Mouse (Mus musculus) CH12.LX (cell line): Measurements from ENCODE around the gene Dennd2a. TPM values are rescaled to one million over a fixed set of nuclear protein-coding genes. Genes with fewer than 3 reads are reported as not detected.

Experiments
- DNase-seq: peaks from one replicate; pipeline ENCODE4 v3.0.0-alpha.2; 2013; ENCODE audit errors: extremely low read depth
- H3K27ac ChIP-seq: 2 replicates; pipeline ENCODE4 v1.5.1; 2012; ENCODE audit warnings: low read depth, mild to moderate bottlenecking, control low read depth, moderate library complexity; ENCODE audit not compliant: insufficient read depth
- H3K27me3 ChIP-seq: replicated peaks from 2 replicates; pipeline ENCODE3; 2012; ENCODE audit warnings: inconsistent platforms
- H3K36me3 ChIP-seq, 2 experiments: replicated peaks in 1 of 2; 2 replicates each; pipeline versions ENCODE3 to v1.6.1; 2012; ENCODE audit warnings: inconsistent platforms in 1 of 2, low read length in 1 of 2, mild to moderate bottlenecking in 1 of 2, mixed read lengths in 1 of 2, moderate library complexity in 1 of 2; ENCODE audit not compliant: control insufficient read depth in 1 of 2, insufficient read depth in 1 of 2
- H3K4me1 ChIP-seq, 2 experiments: 2 replicates each; pipeline ENCODE4 v1.6.1; 2012; ENCODE audit warnings: inconsistent platforms in 1 of 2, moderate library complexity in 1 of 2; ENCODE audit not compliant: insufficient read depth in 2 of 2, control insufficient read depth in 1 of 2
- H3K4me2 ChIP-seq: 2 replicates; pipeline ENCODE4 v1.6.1; 2012; ENCODE audit warnings: low read depth, mild to moderate bottlenecking, control low read depth; ENCODE audit not compliant: poor library complexity, insufficient read depth, severe bottlenecking
- H3K4me3 ChIP-seq, 3 experiments: fragments of 150-350 bp in 1 of 3; sonication (generic) in 1 of 3; replicated peaks in 1 of 3; 2 replicates each; pipeline versions ENCODE3 to v1.5.1; 2011 to 2012; ENCODE audit warnings: low read depth in 2 of 3, low read length in 2 of 3, mild to moderate bottlenecking in 2 of 3, moderate library complexity in 2 of 3, control low read depth in 1 of 3, improper control_type of control experiment in 1 of 3, inconsistent platforms in 1 of 3, mixed read lengths in 1 of 3; ENCODE audit not compliant: poor library complexity in 1 of 3
- H3K79me2 ChIP-seq: replicated peaks from 2 replicates; pipeline ENCODE4 v1.6.1; 2012; ENCODE audit warnings: mild to moderate bottlenecking, moderate library complexity; ENCODE audit not compliant: control insufficient read depth, poor library complexity, insufficient read depth, severe bottlenecking; ENCODE audit errors: extremely low read depth
- H3K9ac ChIP-seq: 2 replicates; pipeline ENCODE4 v1.6.1; 2012; ENCODE audit warnings: low read depth, mild to moderate bottlenecking, control low read depth, moderate library complexity; ENCODE audit not compliant: insufficient read depth
- H3K9me3 ChIP-seq: replicated peaks from 2 replicates; pipeline ENCODE3; 2012; ENCODE audit warnings: low read length, inconsistent platforms, mixed read lengths
- BHLHE40 ChIP-seq: IDR thresholded peaks from 2 replicates; pipeline ENCODE4 v1.6.1; 2011; ENCODE audit warnings: mild to moderate bottlenecking, low read depth, low read length, improper control_type of control experiment
- CHD1 ChIP-seq: IDR thresholded peaks from 2 replicates; pipeline ENCODE4 v1.6.1; 2012; ENCODE audit warnings: low read depth, low read length, improper control_type of control experiment, inconsistent platforms
- CTCF ChIP-seq, 2 experiments: IDR thresholded peaks in 1 of 2; conservative IDR thresholded peaks in 1 of 2; 2 replicates each; pipeline ENCODE4 v1.5.1; 2011 to 2012; ENCODE audit warnings: low read depth in 2 of 2, low read length in 2 of 2, improper control_type of control experiment in 1 of 2, inconsistent platforms in 1 of 2, mild to moderate bottlenecking in 1 of 2, moderate library complexity in 1 of 2
- E2F4 ChIP-seq: IDR thresholded peaks from 2 replicates; pipeline ENCODE4 v1.6.1; 2011; ENCODE audit warnings: low read depth, low read length, improper control_type of control experiment; ENCODE audit not compliant: insufficient replicate concordance
- ETS1 ChIP-seq: conservative IDR thresholded peaks from 2 replicates; pipeline ENCODE4 v1.6.1; 2012; ENCODE audit warnings: low read depth, mild to moderate bottlenecking, inconsistent platforms, low read length, improper control_type of control experiment, moderate library complexity
- GABPA ChIP-seq: IDR thresholded peaks from 2 replicates; pipeline ENCODE4 v1.6.1; 2012; ENCODE audit warnings: low read depth, low read length, improper control_type of control experiment, inconsistent platforms; ENCODE audit not compliant: insufficient replicate concordance
- HCFC1 ChIP-seq: IDR thresholded peaks from 2 replicates; pipeline ENCODE4 v1.6.1; 2012; ENCODE audit warnings: low read depth, mild to moderate bottlenecking, inconsistent platforms, low read length, improper control_type of control experiment
- IRF4 ChIP-seq: IDR thresholded peaks from 2 replicates; pipeline ENCODE4 v1.6.1; 2014; ENCODE audit warnings: low read depth, mild to moderate bottlenecking, inconsistent platforms, low read length, improper control_type of control experiment
- JUND ChIP-seq: conservative IDR thresholded peaks from 2 replicates; pipeline ENCODE4 v1.6.1; 2011; ENCODE audit warnings: low read depth, low read length, improper control_type of control experiment
- KAT2A ChIP-seq: IDR thresholded peaks from 2 replicates; pipeline ENCODE4 v1.6.1; 2012; ENCODE audit warnings: low read length, improper control_type of control experiment, inconsistent platforms; ENCODE audit not compliant: insufficient replicate concordance
- MAX ChIP-seq: IDR thresholded peaks from 2 replicates; pipeline ENCODE4 v1.6.1; 2011; ENCODE audit warnings: low read length, improper control_type of control experiment
- MAZ ChIP-seq: IDR thresholded peaks from 2 replicates; pipeline ENCODE4 v1.6.1; 2012; ENCODE audit warnings: low read depth, mild to moderate bottlenecking, inconsistent platforms, low read length, improper control_type of control experiment, moderate library complexity
- MEF2A ChIP-seq: IDR thresholded peaks from 2 replicates; pipeline ENCODE4 v1.6.1; 2014; ENCODE audit warnings: low read depth, mild to moderate bottlenecking, inconsistent platforms, low read length, improper control_type of control experiment, borderline replicate concordance
- MYC ChIP-seq: IDR thresholded peaks from 2 replicates; pipeline ENCODE4 v1.6.1; 2011; ENCODE audit warnings: low read depth, mild to moderate bottlenecking, improper control_type of control experiment, low read length
- NELFE ChIP-seq: IDR thresholded peaks from 2 replicates; pipeline ENCODE4 v1.6.1; 2011; ENCODE audit warnings: low read depth, low read length, improper control_type of control experiment
- NRF1 ChIP-seq: IDR thresholded peaks from 2 replicates; pipeline ENCODE4 v1.6.1; 2014; ENCODE audit warnings: low read depth, mild to moderate bottlenecking, inconsistent platforms, low read length, improper control_type of control experiment, moderate library complexity
- PAX5 ChIP-seq: IDR thresholded peaks from 2 replicates; pipeline ENCODE4 v1.6.1; 2012; ENCODE audit warnings: low read length, inconsistent platforms, mixed read lengths
- POLR2AphosphoS2 ChIP-seq: IDR thresholded peaks from 2 replicates; pipeline ENCODE4 v1.6.1; 2011; ENCODE audit warnings: low read depth, low read length, improper control_type of control experiment
- RAD21 ChIP-seq: IDR thresholded peaks from 2 replicates; pipeline ENCODE4 v1.6.1; 2011; ENCODE audit warnings: low read depth, mild to moderate bottlenecking, low read length, improper control_type of control experiment, moderate library complexity
- RCOR1 ChIP-seq: conservative IDR thresholded peaks from 2 replicates; pipeline ENCODE4 v1.6.1; 2012; ENCODE audit warnings: low read depth, mild to moderate bottlenecking, inconsistent platforms, low read length, improper control_type of control experiment
- SIN3A ChIP-seq: IDR thresholded peaks from 2 replicates; pipeline ENCODE4 v1.6.1; 2012; ENCODE audit warnings: low read length, improper control_type of control experiment, inconsistent platforms
- SMC3 ChIP-seq: IDR thresholded peaks from 2 replicates; pipeline ENCODE4 v1.6.1; 2011; ENCODE audit warnings: low read depth, low read length, improper control_type of control experiment
- TBP ChIP-seq: conservative IDR thresholded peaks from 2 replicates; pipeline ENCODE4 v1.6.1; 2011; ENCODE audit warnings: low read depth, low read length, improper control_type of control experiment
- UBTF ChIP-seq: IDR thresholded peaks from 2 replicates; pipeline ENCODE4 v1.6.1; 2012; ENCODE audit warnings: low read depth, mild to moderate bottlenecking, inconsistent platforms, low read length, improper control_type of control experiment, moderate library complexity
- USF1 ChIP-seq: IDR thresholded peaks from 2 replicates; pipeline ENCODE4 v1.6.1; 2014; ENCODE audit warnings: low read depth, mild to moderate bottlenecking, inconsistent platforms, low read length, improper control_type of control experiment
- ZKSCAN1 ChIP-seq: IDR thresholded peaks from 2 replicates; pipeline ENCODE4 v1.6.1; 2012; ENCODE audit warnings: low read depth, inconsistent platforms, low read length, improper control_type of control experiment, borderline replicate concordance
- ZMIZ1 ChIP-seq: IDR thresholded peaks from 2 replicates; pipeline ENCODE4 v1.6.1; 2012; ENCODE audit warnings: low read depth, mild to moderate bottlenecking, inconsistent platforms, low read length, improper control_type of control experiment
- ZNF384 ChIP-seq: IDR thresholded peaks from 2 replicates; pipeline ENCODE4 v1.6.1; 2012; ENCODE audit warnings: low read depth, low read length, improper control_type of control experiment, inconsistent platforms
- dilution Hi-C: fragments of 300-500 bp; cut with MboI; formaldehyde crosslinking; loops from 2 replicates; pipeline ENCODE4 v1.14.3; 2020; ENCODE audit warnings: low sequenced_read_pairs; ENCODE audit not compliant: extremely low pct_unique_long_range_greater_than_20kb, extremely low pct_ligation_motif_present
- in situ Hi-C: fragments of 300-500 bp; cut with MboI; formaldehyde crosslinking; loops from 3 replicates; pipeline ENCODE4 v1.14.3; 2019; ENCODE audit warnings: low sequenced_read_pairs, low pct_ligation_motif_present, low pct_unique_long_range_greater_than_20kb, mixed read lengths
- polyA plus RNA-seq: library from polyadenylated mRNA; unstranded; fragments of >175 nt; gene quantifications from 2 replicates; pipeline ENCODE4 v1.2.1, GENCODE M21; 2012; ENCODE audit warnings: low read depth; ENCODE audit not compliant: insufficient read length
- total RNA-seq, 2 experiments: library from RNA; depleted of rRNA; stranded (reverse); fragments of 300-350 nt in 1 of 2; fragments of >200 nt in 1 of 2; gene quantifications; 2 replicates each; pipeline ENCODE4 v1.2.3; 2012 to 2014

Dennd2a gene
- total and polyA plus RNA-seq, 3 experiments = 3.7 to 10.6 (median 9.1) TPM

DNA sequence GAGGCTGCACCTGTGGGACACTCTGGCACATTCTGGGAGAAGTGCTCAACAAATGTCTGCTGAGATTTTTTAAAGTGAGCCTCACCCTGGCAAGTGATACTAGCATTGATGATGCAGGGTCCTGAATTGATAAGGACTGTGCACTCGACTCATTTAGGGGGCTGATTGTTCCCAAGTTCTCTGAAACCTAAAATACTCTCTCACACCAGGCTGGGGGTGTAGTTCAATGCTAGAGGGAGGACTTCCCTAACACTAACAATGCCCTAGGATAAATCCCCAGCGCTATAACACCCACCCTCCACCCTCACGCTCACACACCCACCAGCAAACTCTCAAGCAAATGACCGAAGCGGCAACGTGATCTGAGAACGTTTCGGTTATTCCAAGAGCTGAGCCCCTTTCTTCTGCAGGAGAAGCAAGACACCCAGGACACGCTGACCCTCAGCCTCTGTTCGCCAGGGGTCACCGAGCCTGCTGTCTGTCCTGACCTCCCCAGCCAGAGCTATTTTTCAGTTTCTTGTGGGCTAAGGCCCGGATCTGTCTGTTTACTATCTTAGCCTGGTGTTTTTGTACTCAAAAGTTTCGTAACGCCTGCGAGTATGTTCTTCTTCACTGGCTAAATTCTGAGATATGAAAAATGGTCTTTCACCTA is 13.8 kb downstream of the Dennd2a start:
- in situ Hi-C loops = no loop called here
- Histone ChIP-seq H3K79me2 (no peaks in the 10 kb centered on the region), H3K9me3 (no peaks in the 10 kb centered on the region), H3K4me3 (no peak overlapping the region), H3K27me3 (no peaks in the 10 kb centered on the region), H3K4me2 (no peak overlapping the region), H3K27ac (no peak overlapping the region), H3K36me3 (peaks cover 7 to 43% of the 10 kb centered on the region in 2 experiments), H3K9ac (no peak overlapping the region), H3K4me1 (peaks cover 5 to 36% of the 10 kb centered on the region in 2 experiments)
- TF ChIP-seq TBP (no peak), MEF2A (no peak), IRF4 (no peak), KAT2A (no peak), CTCF (conservative IDR thresholded peaks at IDR 0.05 in 1 of 2, IDR thresholded peaks at IDR 0.05 in 1 of 2; ENCODE audit: low read depth in 2 of 2, low read length in 2 of 2) (no peak), POLR2AphosphoS2 (no peak), PAX5 (no peak), ZKSCAN1 (no peak), ETS1 (no peak), JUND (no peak), CHD1 (no peak), SIN3A (no peak), SMC3 (no peak), ZMIZ1 (no peak)
- dilution Hi-C loops = no loop called here
- DNase-seq = no peak

GRCm38 (mm10) chr6:39542631-39543597 is 14.8 kb downstream of the Dennd2a start:
- Histone ChIP-seq H3K4me2 (no peak overlapping the region), H3K9ac (no peak overlapping the region), H3K4me1 (peaks cover 5 to 45% of the 10 kb centered on the region in 2 experiments), H3K4me3 (no peak overlapping the region), H3K79me2 (no peaks in the 10 kb centered on the region), H3K9me3 (no peaks in the 10 kb centered on the region), H3K27me3 (no peaks in the 10 kb centered on the region), H3K27ac (no peak overlapping the region), H3K36me3 (peaks cover 11 to 52% of the 10 kb centered on the region in 2 experiments)
- no peak for DNase-seq
- TF ChIP-seq RCOR1 (no peak), CHD1 (no peak), UBTF (no peak), E2F4 (no peak), NELFE (no peak), TBP (no peak), USF1 (no peak), GABPA (no peak), MYC (no peak), HCFC1 (no peak), ZNF384 (no peak), MAZ (no peak), ZMIZ1 (no peak), MAX (no peak), BHLHE40 (no peak), RAD21 (no peak), MEF2A (no peak), NRF1 (no peak), CTCF (conservative IDR thresholded peaks at IDR 0.05 in 1 of 2, IDR thresholded peaks at IDR 0.05 in 1 of 2; ENCODE audit: low read depth in 2 of 2, low read length in 2 of 2) (no peak)
- dilution Hi-C loops = no loop called here
- in situ Hi-C loops = no loop called here
